Mouse (Mus musculus) thymus, adult 2 months (tissue): ENCODE results near the gene Zfp30.

Experiments
- CTCF ChIP-seq: fragments of 200-500 bp; IDR thresholded peaks from 2 replicates; pipeline ENCODE4 v1.5.1; 2012; ENCODE audit warnings: mild to moderate bottlenecking, control low read depth, low read length, moderate library complexity, borderline replicate concordance; ENCODE audit not compliant: control insufficient read depth, poor library complexity, insufficient read depth; ENCODE audit errors: extremely low read depth
- POLR2A ChIP-seq: fragments of 200-500 bp; IDR thresholded peaks from 2 replicates; pipeline ENCODE4 v1.6.1; 2012; ENCODE audit warnings: mild to moderate bottlenecking, low read length, control low read depth, moderate library complexity; ENCODE audit not compliant: control insufficient read depth, poor library complexity, insufficient read depth; ENCODE audit errors: extremely low read depth

DNA sequence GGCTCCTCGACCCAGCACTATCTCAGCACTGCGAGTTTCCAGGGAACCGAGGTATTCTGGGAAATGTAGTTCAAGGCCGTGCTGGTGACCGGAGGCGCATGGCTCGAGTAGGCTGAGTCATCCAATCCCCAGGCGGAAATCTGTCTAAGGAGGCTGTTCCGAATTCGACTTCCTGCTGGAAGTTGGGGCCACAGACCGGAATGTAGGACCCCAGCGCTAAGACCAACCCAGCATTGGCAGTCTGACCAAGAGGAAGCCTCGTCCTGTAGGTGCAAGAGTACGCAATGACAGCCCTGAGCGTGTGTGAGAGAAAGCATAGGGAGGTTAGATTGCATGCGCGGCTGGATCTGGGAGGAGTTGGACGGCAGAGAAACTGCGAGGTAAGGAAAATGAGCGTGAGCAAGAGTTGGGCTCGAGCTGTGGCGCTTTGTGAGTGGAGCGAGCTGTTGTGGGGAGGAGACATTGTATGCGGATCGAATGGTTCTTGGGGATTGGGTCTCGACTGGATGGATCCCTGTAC lies 32.2 kb downstream of the Zfp30 start, which contains the start of gene Zfp790:
- TF ChIP-seq CTCF (no peak), POLR2A (no peak)
